ENCODE assay signal across 13 mouse cellular contexts in genomic region chr15:102705226-102705894, GRCm38 (mm10). TPM values are rescaled to one million over a fixed set of nuclear protein-coding genes. Genes with fewer than 3 reads are reported as not detected.
DNase-seq lines count a peak whose midpoint lies in the region; ATAC-seq lines count a peak whose summit lies in the region.
"Had no signal": no experiment of that assay in that cellular context is flagged by ENCODE, and none has a peak within 500 bp of the region (broad histone marks: within the 10 kb centered on the region; RNA-seq: fewer than 3 reads in every experiment).

No protein-coding gene starts in this region.

- H3K27me3 ChIP-seq in kidney, embryonic 15.5 days = 0 out of 2 replicates have a peak, but pooled peaks cover 4% of the 10 kb centered on the region
- no peaks in the 10 kb centered on the region; the same call in 1 of the 2 replicates for H3K27me3 ChIP-seq in limb, embryonic 11.5 days (ENCODE audit: control insufficient read depth, insufficient read depth, low read length)
- H3K27me3 ChIP-seq in neural tube, embryonic 15.5 days (replicated peaks) = no peaks in the 10 kb centered on the region
- H3K27me3 ChIP-seq: CH12.LX; embryonic facial prominence, embryonic 12.5 days had no signal

- H3K9me3 ChIP-seq in kidney, embryonic 15.5 days (replicated peaks) = no peaks in the 10 kb centered on the region
- H3K9me3 ChIP-seq in limb, embryonic 11.5 days (ENCODE audit: control insufficient read depth, low read length) = no peaks in the 10 kb centered on the region
- no peaks in the 10 kb centered on the region for H3K9me3 ChIP-seq in neural tube, embryonic 15.5 days (replicated peaks)
- H3K9me3 ChIP-seq: embryonic facial prominence, embryonic 12.5 days had no signal

- ATAC-seq in kidney, embryonic 15.5 days (replicated peaks; ENCODE audit: low FRiP score) = 0 out of 2 replicates have a peak, but pooled peaks have one; percentile 10
- no peak for ATAC-seq in limb, embryonic 11.5 days (ENCODE audit: insufficient number of reproducible peaks, low FRiP score, low TSS enrichment, low read depth)
- peak; percentile 58 for ATAC-seq in neural tube, embryonic 15.5 days (ENCODE audit: low FRiP score)

- H3K4me3 ChIP-seq in kidney, embryonic 15.5 days (replicated peaks) = no peak overlapping the region
- H3K4me3 ChIP-seq in limb, embryonic 11.5 days (ENCODE audit: low read depth, low read length) = no peak overlapping the region
- no peak overlapping the region for H3K4me3 ChIP-seq in neural tube, embryonic 15.5 days (replicated peaks)
- H3K4me3 ChIP-seq: embryonic facial prominence, embryonic 12.5 days had no signal

- DNase-seq in kidney, postnatal 4 days = no peak
- peak; percentile 62 to 65 for DNase-seq in right cerebral cortex, postnatal 10 days (ENCODE audit: low spot score in 2 of 2)
- DNase-seq in right cerebral cortex, postnatal 36 days (ENCODE audit: low spot score in 2 of 2) = no peak
- peak; percentile 41 for DNase-seq in limb, embryonic 11.5 days (ENCODE audit: low spot score)
- DNase-seq in gastrocnemius, postnatal 14 days = no peak
- no peak for DNase-seq in heart, adult 11 months
- DNase-seq: adrenal gland, postnatal 25 days; cerebellum, adult 18-20 months; kidney, adult 2 months had no signal

- H3K27ac ChIP-seq in kidney, embryonic 15.5 days = no peak overlapping the region
- H3K27ac ChIP-seq in limb, embryonic 11.5 days (replicated peaks; ENCODE audit: low read depth, low read length) = no peak overlapping the region
- peak overlapping the region; percentile 63 for H3K27ac ChIP-seq in neural tube, embryonic 15.5 days (replicated peaks)
- H3K27ac ChIP-seq: embryonic facial prominence, embryonic 12.5 days had no signal

- peaks cover 40% of the 10 kb centered on the region for H3K36me3 ChIP-seq in kidney, embryonic 15.5 days
- no peaks in the 10 kb centered on the region for H3K36me3 ChIP-seq in limb, embryonic 11.5 days (ENCODE audit: control insufficient read depth, insufficient read depth, low read length)
- H3K36me3 ChIP-seq in neural tube, embryonic 15.5 days = peaks cover 26% of the 10 kb centered on the region

- intact Hi-C loops in gastrocnemius, postnatal 14 days (cut with DNase I; ENCODE audit: low total_unique reads) = no loop called here

- H3K4me2 ChIP-seq in kidney, embryonic 15.5 days = no peak overlapping the region
- no peak overlapping the region for H3K4me2 ChIP-seq in limb, embryonic 11.5 days (ENCODE audit: low read depth, severe bottlenecking)
- no peak overlapping the region for H3K4me2 ChIP-seq in neural tube, embryonic 15.5 days
- H3K4me2 ChIP-seq: embryonic facial prominence, embryonic 12.5 days had no signal

- H3K4me1 ChIP-seq in kidney, embryonic 15.5 days = peaks cover 21% of the 10 kb centered on the region
- peaks cover 9% of the 10 kb centered on the region; the same call in 1 of the 2 replicates for H3K4me1 ChIP-seq in limb, embryonic 11.5 days (ENCODE audit: control insufficient read depth, insufficient read depth, low read length)
- H3K4me1 ChIP-seq in neural tube, embryonic 15.5 days = peaks cover 29% of the 10 kb centered on the region
- H3K4me1 ChIP-seq: embryonic facial prominence, embryonic 12.5 days had no signal

- WGBS in kidney, embryonic 15.5 days = 17% methylated on average over 9 of the region's 9 CpGs
- 20% methylated on average over 9 of the region's 9 CpGs for WGBS in limb, embryonic 11.5 days
- 23% methylated on average over 9 of the region's 9 CpGs for WGBS in neural tube, embryonic 15.5 days

- H3K9ac ChIP-seq in kidney, embryonic 15.5 days = no peak overlapping the region
- no peak overlapping the region for H3K9ac ChIP-seq in limb, embryonic 11.5 days (ENCODE audit: low read length)
- no peak overlapping the region for H3K9ac ChIP-seq in neural tube, embryonic 15.5 days (replicated peaks)
- H3K9ac ChIP-seq: embryonic facial prominence, embryonic 12.5 days had no signal

RNA-seq across cellular contexts. Expression of gene Calcoco1, which starts 16.6 kb away (rescaled TPM):
- 47.0 and 51.4 TPM in 2 replicates for polyA plus RNA-seq in kidney, embryonic 15.5 days (2015; fragmentation: Nextera tagmentation; extraction: Ambion mirVana)
- 34.4 and 36.4 TPM in 2 replicates for polyA plus RNA-seq in limb, embryonic 11.5 days (2014; fragmentation: Nextera tagmentation; extraction: Ambion mirVana)
- 28.3 and 41.6 TPM in 2 replicates for polyA plus RNA-seq in neural tube, embryonic 15.5 days (2015; fragmentation: Nextera tagmentation; extraction: Ambion mirVana)
- total RNA-seq in gastrocnemius, postnatal 14 days (2021) = 10 to 100 TPM; 44.1 to 56.5 TPM

RNA-seq across cellular contexts. Expression of gene Atp5g2, which starts 33.2 kb away (rescaled TPM):
- polyA plus RNA-seq in kidney, embryonic 15.5 days (2015; fragmentation: Nextera tagmentation; extraction: Ambion mirVana) = 70.2 and 95.0 TPM in 2 replicates
- polyA plus RNA-seq in limb, embryonic 11.5 days (2014; fragmentation: Nextera tagmentation; extraction: Ambion mirVana) = 63.9 and 73.3 TPM in 2 replicates
- polyA plus RNA-seq in neural tube, embryonic 15.5 days (2015; fragmentation: Nextera tagmentation; extraction: Ambion mirVana) = 49.7 and 63.7 TPM in 2 replicates
- total RNA-seq in gastrocnemius, postnatal 14 days (2021) = 10 to 100 TPM; 27.7 to 28.8 TPM

Comparison
In these comparisons a context has a peak if more than half of its experiments do, and no peak if none do; other contexts are left out.
1. DNase-seq: peak in right cerebral cortex, postnatal 10 days (2 of 2) and limb, embryonic 11.5 days (single experiment); none in kidney, postnatal 4 days (0 of 2), right cerebral cortex, postnatal 36 days (0 of 2), gastrocnemius, postnatal 14 days (single experiment) and heart, adult 11 months (single experiment).